Mouse (Mus musculus) heart, postnatal 0 days (tissue): ENCODE measurements around the gene Dnajb8.

Experiments used
- CTCF ChIP-seq: IDR thresholded peaks from 2 replicates; pipeline ENCODE4 v1.5.1; 2016; ENCODE audit warnings: antibody characterized with exemption, control low read depth, low read depth
- EP300 ChIP-seq: IDR thresholded peaks from 2 replicates; pipeline ENCODE4 v1.6.1; 2016; ENCODE audit warnings: antibody characterized with exemption, low read depth

DNA sequence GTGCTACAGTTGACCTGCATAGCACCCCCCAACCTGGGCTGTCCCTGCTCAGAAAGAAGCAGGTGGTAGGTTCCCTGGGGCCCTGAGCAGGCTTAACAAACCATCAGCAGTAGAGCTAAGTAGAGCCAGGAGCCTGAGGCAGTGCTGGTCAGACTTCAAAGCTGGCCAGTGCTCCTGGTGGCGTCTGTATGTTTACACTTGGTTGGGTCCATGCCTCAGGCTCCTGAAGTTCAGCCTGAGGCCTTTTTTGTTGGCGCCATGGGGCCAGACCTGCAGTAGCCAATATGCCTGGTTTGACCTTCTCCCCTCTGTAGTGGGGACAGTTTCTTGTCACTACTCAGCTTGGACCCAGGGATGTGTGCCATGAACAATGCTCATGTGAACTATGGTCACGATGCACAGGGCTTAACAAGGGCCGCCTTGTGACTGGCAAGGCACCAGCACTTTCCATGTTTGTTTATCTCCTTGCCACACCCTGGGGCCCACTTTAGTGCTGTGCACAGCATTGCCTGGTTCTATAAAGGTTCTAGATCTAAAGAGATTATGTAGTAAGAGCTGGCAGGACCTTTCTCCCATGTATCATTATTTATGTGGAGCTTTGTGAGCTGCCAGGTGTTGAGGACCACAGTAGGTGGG is 70.3 kb downstream of the Dnajb8 start:
- no peak for TF ChIP-seq CTCF
- no peak for TF ChIP-seq EP300
